Mouse (Mus musculus) cerebellum, adult 11-12 months (tissue): ENCODE data around the gene Smyd2.
A peak's percentile ranks its signal among the peaks of the same experiment; 100 is the strongest.

Experiments
- DNase-seq: peaks from one replicate; pipeline ENCODE4 v3.0.0; 2022

Gene Smyd2

GRCm38 (mm10) chr1:189916422-189917125 lies 5.6 kb downstream of the Smyd2 start:
- no peak for DNase-seq

- no peak for DNase-seq
Measured at GRCm38 (mm10) chr1:189913093-189913760, 8.9 kb downstream of the Smyd2 start.

- DNase-seq: no peak
Measured at GRCm38 (mm10) chr1:189910685-189911345, 11.3 kb downstream of the Smyd2 start.

GRCm38 (mm10) chr1:189903169-189903568 lies 19.0 kb downstream of the Smyd2 start:
- no peak for DNase-seq

- peak; percentile 51 for DNase-seq
Measured at GRCm38 (mm10) chr1:189902413-189902812, 19.8 kb downstream of the Smyd2 start.

- no peak for DNase-seq
Measured at GRCm38 (mm10) chr1:189899526-189899925, 22.6 kb downstream of the Smyd2 start.

GRCm38 (mm10) chr1:189898708-189899107 lies 23.5 kb downstream of the Smyd2 start:
- DNase-seq: no peak

- DNase-seq: no peak
Measured at GRCm38 (mm10) chr1:189897861-189898260, 24.3 kb downstream of the Smyd2 start.

GRCm38 (mm10) chr1:189894191-189894590 lies 28.0 kb downstream of the Smyd2 start:
- no peak for DNase-seq

GRCm38 (mm10) chr1:189888749-189889148 lies 33.4 kb downstream of the Smyd2 start:
- DNase-seq: no peak

GRCm38 (mm10) chr1:189887518-189887917 lies 34.6 kb downstream of the Smyd2 start:
- DNase-seq: peak; percentile 65

GRCm38 (mm10) chr1:189885975-189886374 lies 36.2 kb downstream of the Smyd2 start:
- peak; percentile 30 for DNase-seq

- peak; percentile 86 for DNase-seq
Measured at GRCm38 (mm10) chr1:189884951-189885350, 37.2 kb downstream of the Smyd2 start.

- DNase-seq: peak; percentile 47
Measured at GRCm38 (mm10) chr1:189883531-189884170, 38.5 kb downstream of the Smyd2 start.

- DNase-seq: peak; percentile 50
Measured at GRCm38 (mm10) chr1:189882886-189883285, 39.3 kb downstream of the Smyd2 start.

GRCm38 (mm10) chr1:189880745-189881144 lies 41.4 kb downstream of the Smyd2 start:
- no peak for DNase-seq

GRCm38 (mm10) chr1:189879965-189880364 lies 42.2 kb downstream of the Smyd2 start:
- peak; percentile 75 for DNase-seq

- no peak for DNase-seq
Measured at GRCm38 (mm10) chr1:189879212-189879611, 43.0 kb downstream of the Smyd2 start.

- no peak for DNase-seq
Measured at GRCm38 (mm10) chr1:189876162-189876561, 46.0 kb downstream of the Smyd2 start.

- no peak for DNase-seq
Measured at GRCm38 (mm10) chr1:189875439-189875861, 46.7 kb downstream of the Smyd2 start.

- no peak for DNase-seq
Measured at GRCm38 (mm10) chr1:189873591-189873990, 48.6 kb downstream of the Smyd2 start.

GRCm38 (mm10) chr1:189872050-189872449 lies 50.1 kb downstream of the Smyd2 start:
- no peak for DNase-seq

GRCm38 (mm10) chr1:189871625-189872024 lies 50.5 kb downstream of the Smyd2 start:
- DNase-seq: no peak
